Mouse (Mus musculus) spleen, adult 18-20 months (tissue): ENCODE results near the gene Dennd4c.

ENCODE experiments used
- DNase-seq, 2 experiments: peaks; one replicate each; pipeline ENCODE4 v3.0.0; 2022; ENCODE audit warnings: mixed read lengths in 2 of 2

The Dennd4c gene

GRCm38 (mm10) chr4:86885790-86886159, 137.4 kb downstream of the Dennd4c start:
- no peak for DNase-seq

GRCm38 (mm10) chr4:86886160-86886878, 138.0 kb downstream of the Dennd4c start:
- peak in 1 of 2 experiments; percentile 19 for DNase-seq

- DNase-seq = no peak
These were observed 139.5 kb downstream of the Dennd4c start for GRCm38 (mm10) chr4:86887879-86888278.

GRCm38 (mm10) chr4:86897411-86897810, 149.1 kb downstream of the Dennd4c start:
- DNase-seq = no peak

- no peak for DNase-seq
These were observed 150.6 kb downstream of the Dennd4c start for GRCm38 (mm10) chr4:86898791-86899474.
